Mouse (Mus musculus) thymus, adult 2 months (tissue): Measurements from ENCODE around the gene Spsb1.

Experiments
- CTCF ChIP-seq: fragments of 200-500 bp; IDR thresholded peaks from 2 replicates; pipeline ENCODE4 v1.5.1; 2012; ENCODE audit warnings: mild to moderate bottlenecking, control low read depth, low read length, moderate library complexity, borderline replicate concordance; ENCODE audit not compliant: control insufficient read depth, poor library complexity, insufficient read depth; ENCODE audit errors: extremely low read depth
- POLR2A ChIP-seq: fragments of 200-500 bp; IDR thresholded peaks from 2 replicates; pipeline ENCODE4 v1.6.1; 2012; ENCODE audit warnings: mild to moderate bottlenecking, low read length, control low read depth, moderate library complexity; ENCODE audit not compliant: control insufficient read depth, poor library complexity, insufficient read depth; ENCODE audit errors: extremely low read depth

GRCm38 (mm10) chr4:149910558-149910957 is 44.3 kb downstream of the Spsb1 start:
- TF ChIP-seq CTCF (no peak), POLR2A (no peak)
